Mouse (Mus musculus) midbrain, embryonic 14.5 days (tissue): ENCODE measurements around the gene Natd1. TPM values are rescaled to one million over a fixed set of nuclear protein-coding genes. Genes with fewer than 3 reads are reported as not detected.

Experiments
- ATAC-seq: fragments of 200-750 bp; cut with Nextera tagmentation; 2 replicates; pipeline ENCODE4 v1.8.0; 2017; ENCODE audit warnings: moderate number of reproducible peaks, moderate library complexity; ENCODE audit not compliant: low FRiP score, low TSS enrichment
- DNase-seq: peaks from one replicate; pipeline ENCODE4 v3.0.0-alpha.2; 2015
- H3K27ac ChIP-seq: fragments of 300-500 bp; sonication (generic); replicated peaks from 2 replicates; pipeline ENCODE4 v1.5.1; 2014; ENCODE audit warnings: mild to moderate bottlenecking, low read depth, low read length, moderate library complexity
- H3K27me3 ChIP-seq: fragments of 300-500 bp; sonication (generic); 2 replicates; pipeline ENCODE4 v1.6.1; 2014; ENCODE audit warnings: low read length, control low read depth, mixed read lengths; ENCODE audit not compliant: control insufficient read depth, insufficient read depth
- H3K36me3 ChIP-seq: fragments of 300-500 bp; sonication (generic); 2 replicates; pipeline ENCODE4 v1.6.1; 2014; ENCODE audit warnings: low read length, control low read depth; ENCODE audit not compliant: control insufficient read depth, insufficient read depth
- H3K4me1 ChIP-seq: fragments of 300-500 bp; sonication (generic); 2 replicates; pipeline ENCODE4 v1.6.1; 2014; ENCODE audit warnings: mild to moderate bottlenecking, antibody characterized with exemption, low read length, control low read depth; ENCODE audit not compliant: control insufficient read depth, insufficient read depth
- H3K4me2 ChIP-seq: fragments of 300-500 bp; sonication (generic); 2 replicates; pipeline ENCODE4 v1.6.1; 2014; ENCODE audit warnings: mild to moderate bottlenecking, low read length, moderate library complexity
- H3K4me3 ChIP-seq: fragments of 300-500 bp; sonication (generic); replicated peaks from 2 replicates; pipeline ENCODE4 v1.5.1; 2014; ENCODE audit warnings: low read depth, low read length
- H3K9ac ChIP-seq: fragments of 300-500 bp; sonication (generic); replicated peaks from 2 replicates; pipeline ENCODE4 v1.6.1; 2014; ENCODE audit warnings: mild to moderate bottlenecking, low read length, moderate library complexity
- H3K9me3 ChIP-seq: fragments of 300-500 bp; sonication (generic); 2 replicates; pipeline ENCODE4 v1.6.1; 2016; ENCODE audit warnings: low read length, control low read depth, mixed read lengths; ENCODE audit not compliant: control insufficient read depth
- WGBS: fragments of 180-500 bp; shearing (Covaris S2); extraction: QIAGEN DNeasy Blood & Tissue Kit; methylation state at CpG from one replicate; pipeline ENCODE4 v1.1.7; 2014; 5-methylcytosine and 5-hydroxymethylcytosine counted together
- polyA plus RNA-seq: library from polyadenylated mRNA; unstranded; fragments of >200 nt; fragmentation: Nextera tagmentation; extraction: Ambion mirVana; gene quantifications from 2 replicates; pipeline ENCODE4 v1.2.1, GENCODE M21; 2014

Gene Natd1
- polyA plus RNA-seq, 1 experiment from 2014 or later = 42.2 TPM

GRCm38 (mm10) chr11:60856587-60856986, 58.0 kb downstream of the Natd1 start:
- WGBS = 88% methylated on average over 3 of the region's 3 CpGs

More at GRCm38 (mm10) chr11:60856587-60856986, 58.0 kb downstream of the Natd1 start:
- Histone ChIP-seq H3K27ac (no peak overlapping the region), H3K4me3 (no peak overlapping the region), H3K4me1 (no peaks in the 10 kb centered on the region), H3K9ac (no peak overlapping the region), H3K9me3 (no peaks in the 10 kb centered on the region), H3K36me3 (peaks cover 55% of the 10 kb centered on the region), H3K27me3 (no peaks in the 10 kb centered on the region), H3K4me2 (no peak overlapping the region)
- ATAC-seq (no peak), DNase-seq (no peak)

Other genes with a start within 250 kb of the Natd1 start
- gene Llgl1, start 215.0 kb downstream of the Natd1 start, polyA plus RNA-seq = 49.6 and 63.8 TPM in 2 replicates
- gene Flii, start 187.5 kb downstream of the Natd1 start, polyA plus RNA-seq = 51.5 and 63.8 TPM in 2 replicates
- gene Mief2, start 186.4 kb downstream of the Natd1 start, polyA plus RNA-seq = 20.4 and 22.6 TPM in 2 replicates
- gene Top3a, start 137.4 kb downstream of the Natd1 start, polyA plus RNA-seq = 7.4 and 9.3 TPM in 2 replicates
- gene Smcr8, start 137.2 kb downstream of the Natd1 start, polyA plus RNA-seq = 8.8 and 9.4 TPM in 2 replicates
- gene Shmt1, start 103.0 kb downstream of the Natd1 start, polyA plus RNA-seq = 4.8 and 6.7 TPM in 2 replicates
- gene Dhrs7b, start 84.1 kb downstream of the Natd1 start, polyA plus RNA-seq = 27.0 and 30.7 TPM in 2 replicates
- 52.4 and 53.7 TPM in 2 replicates for gene Tmem11, start 35.5 kb downstream of the Natd1 start, polyA plus RNA-seq
- 18.5 and 23.2 TPM in 2 replicates for gene Map2k3, start 17.3 kb upstream of the Natd1 start, polyA plus RNA-seq
- gene Kcnj12, start 107.8 kb upstream of the Natd1 start, polyA plus RNA-seq = 2.8 and 2.9 TPM in 2 replicates
- 0.35 and 2.0 TPM in 2 replicates for gene Tnfrsf13b, start 212.0 kb upstream of the Natd1 start, polyA plus RNA-seq